ENCODE assay signal across 13 mouse cellular contexts in genomic region chr11:16772717-16773116, GRCm38 (mm10). TPM values are rescaled to one million over a fixed set of nuclear protein-coding genes. Genes with fewer than 3 reads are reported as not detected.
DNase-seq lines count a peak whose midpoint lies in the region; ATAC-seq lines count a peak whose summit lies in the region.
"Had no signal": no experiment of that assay in that cellular context is flagged by ENCODE, and none has a peak within 500 bp of the region (broad histone marks: within the 10 kb centered on the region; RNA-seq: fewer than 3 reads in every experiment).

No protein-coding gene starts in this region.

- no peaks in the 10 kb centered on the region for H3K4me1 ChIP-seq in midbrain, embryonic 11.5 days (ENCODE audit: control insufficient read depth, insufficient read depth, low read length)
- H3K4me1 ChIP-seq in midbrain, embryonic 13.5 days (replicated peaks), result 0 out of 2 replicates have a peak, but pooled peaks cover 3% of the 10 kb centered on the region
- H3K4me1 ChIP-seq in hindbrain, embryonic 16.5 days (ENCODE audit: control insufficient read depth, insufficient read depth, low read depth, low read length), result no peaks in the 10 kb centered on the region
- H3K4me1 ChIP-seq in intestine, embryonic 15.5 days (replicated peaks), result peaks cover 11% of the 10 kb centered on the region

- no peaks in the 10 kb centered on the region for H3K27me3 ChIP-seq in midbrain, embryonic 11.5 days (ENCODE audit: control insufficient read depth, insufficient read depth, low read length)
- H3K27me3 ChIP-seq in midbrain, embryonic 13.5 days, result no peaks in the 10 kb centered on the region
- no peaks in the 10 kb centered on the region for H3K27me3 ChIP-seq in hindbrain, embryonic 16.5 days (replicated peaks; ENCODE audit: control insufficient read depth, insufficient read depth, low read length)
- H3K27me3 ChIP-seq in intestine, embryonic 15.5 days (replicated peaks), result no peaks in the 10 kb centered on the region
- H3K27me3 ChIP-seq: CH12.LX; heart, embryonic 15.5 days; Patski had no signal

- peak; percentile 21 to 29 for DNase-seq in heart, postnatal 14 days
- no peak for DNase-seq in heart, postnatal 36 days
- DNase-seq in midbrain, embryonic 11.5 days (ENCODE audit: low spot score, missing footprints), result no peak
- DNase-seq: adrenal gland, postnatal 25 days had no signal

- no peak overlapping the region for H3K4me3 ChIP-seq in midbrain, embryonic 11.5 days (ENCODE audit: low read depth, low read length)
- no peak overlapping the region for H3K4me3 ChIP-seq in midbrain, embryonic 13.5 days (replicated peaks)
- no peak overlapping the region for H3K4me3 ChIP-seq in hindbrain, embryonic 16.5 days (ENCODE audit: low read length)
- no peak overlapping the region for H3K4me3 ChIP-seq in intestine, embryonic 15.5 days (replicated peaks)
- H3K4me3 ChIP-seq: heart, embryonic 15.5 days had no signal

- ATAC-seq in midbrain, embryonic 11.5 days (ENCODE audit: low FRiP score), result peak; percentile 54; the same call in 1 of the 2 replicates
- ATAC-seq in midbrain, embryonic 13.5 days, result no peak
- peak; percentile 92 for ATAC-seq in granulocyte monocyte progenitor cell, adult 5-6 weeks (replicated peaks; ENCODE audit: poor library complexity, severe bottlenecking)
- ATAC-seq in hindbrain, embryonic 16.5 days, result peak; percentile 40; the same call in 1 of the 2 replicates
- no peak for ATAC-seq in intestine, embryonic 15.5 days
- ATAC-seq: Patski had no signal

- H3K9ac ChIP-seq in midbrain, embryonic 11.5 days (ENCODE audit: low read length), result no peak overlapping the region
- H3K9ac ChIP-seq in midbrain, embryonic 13.5 days (replicated peaks), result no peak overlapping the region
- no peak overlapping the region for H3K9ac ChIP-seq in hindbrain, embryonic 16.5 days (ENCODE audit: low read depth, low read length)
- no peak overlapping the region for H3K9ac ChIP-seq in intestine, embryonic 15.5 days
- H3K9ac ChIP-seq: heart, embryonic 15.5 days; liver, embryonic 14.5 days had no signal

- no peak overlapping the region for H3K27ac ChIP-seq in midbrain, embryonic 11.5 days (ENCODE audit: low read depth, low read length)
- H3K27ac ChIP-seq in midbrain, embryonic 13.5 days, result no peak overlapping the region
- H3K27ac ChIP-seq in hindbrain, embryonic 16.5 days (ENCODE audit: low read depth, low read length), result no peak overlapping the region
- H3K27ac ChIP-seq in intestine, embryonic 15.5 days, result no peak overlapping the region
- H3K27ac ChIP-seq: heart, embryonic 15.5 days; liver, embryonic 14.5 days; stomach, postnatal 0 days had no signal

- no peaks in the 10 kb centered on the region for H3K9me3 ChIP-seq in midbrain, embryonic 11.5 days (ENCODE audit: control insufficient read depth, low read length)
- H3K9me3 ChIP-seq in midbrain, embryonic 13.5 days, result no peaks in the 10 kb centered on the region
- H3K9me3 ChIP-seq in hindbrain, embryonic 16.5 days (ENCODE audit: control insufficient read depth, low read length), result no peaks in the 10 kb centered on the region
- no peaks in the 10 kb centered on the region for H3K9me3 ChIP-seq in intestine, embryonic 15.5 days
- H3K9me3 ChIP-seq: heart, embryonic 15.5 days had no signal

- WGBS in midbrain, embryonic 11.5 days, result 69% methylated on average over 4 of the region's 4 CpGs
- WGBS in midbrain, embryonic 13.5 days, result 50% methylated on average over 4 of the region's 4 CpGs
- 39% methylated on average over 4 of the region's 4 CpGs for WGBS in hindbrain, embryonic 16.5 days
- WGBS in intestine, embryonic 15.5 days, result 51% methylated on average over 4 of the region's 4 CpGs

- intact Hi-C loops in heart, postnatal 14 days (cut with DNase I), result no loop called here
- intact Hi-C loops in heart, postnatal 36 days (cut with DNase I), result no loop called here

- no peak overlapping the region for H3K4me2 ChIP-seq in midbrain, embryonic 11.5 days
- H3K4me2 ChIP-seq in midbrain, embryonic 13.5 days (replicated peaks), result no peak overlapping the region
- H3K4me2 ChIP-seq in hindbrain, embryonic 16.5 days (ENCODE audit: low read length), result no peak overlapping the region
- H3K4me2 ChIP-seq in intestine, embryonic 15.5 days (replicated peaks), result no peak overlapping the region
- H3K4me2 ChIP-seq: heart, embryonic 15.5 days had no signal

- no peaks in the 10 kb centered on the region for H3K36me3 ChIP-seq in midbrain, embryonic 11.5 days (ENCODE audit: control insufficient read depth, insufficient read depth, low read length)
- H3K36me3 ChIP-seq in midbrain, embryonic 13.5 days, result no peaks in the 10 kb centered on the region
- H3K36me3 ChIP-seq in hindbrain, embryonic 16.5 days (ENCODE audit: control insufficient read depth, insufficient read depth, low read length), result no peaks in the 10 kb centered on the region
- H3K36me3 ChIP-seq in intestine, embryonic 15.5 days, result no peaks in the 10 kb centered on the region
- H3K36me3 ChIP-seq: heart, embryonic 15.5 days had no signal

RNA-seq across cellular contexts. Expression of gene Egfr, which starts 20.7 kb away (rescaled TPM):
- total RNA-seq in heart, postnatal 14 days (2021), result 10 to 100 TPM in 1 of 2 experiments, 1 to 10 TPM in 1; 10.0 to 13.3 TPM
- 10 to 100 TPM in 1 of 2 experiments, 1 to 10 TPM in 1; 5.5 to 10.5 TPM for total RNA-seq in heart, postnatal 36 days (2021)
- 3.5 and 4.5 TPM in 2 replicates for polyA plus RNA-seq in midbrain, embryonic 11.5 days (2014; fragmentation: Nextera tagmentation; extraction: Ambion mirVana)
- 1.5 and 1.7 TPM in 2 replicates for polyA plus RNA-seq in midbrain, embryonic 13.5 days (2015; fragmentation: Nextera tagmentation; extraction: Ambion mirVana)
- total RNA-seq in granulocyte monocyte progenitor cell, adult 5-6 weeks (2014; fragmentation: Nextera tagmentation), result not detected in 2 replicates
- 0.09 TPM in 1 of 2 replicates, not detected in the other for total RNA-seq in granulocyte monocyte progenitor cell, adult 5-6 weeks (2017)
- 6.2 and 8.4 TPM in 2 replicates for polyA plus RNA-seq in hindbrain, embryonic 16.5 days (2015; fragmentation: Nextera tagmentation; extraction: Ambion mirVana)
- 10.8 and 11.6 TPM in 2 replicates for polyA plus RNA-seq in intestine, embryonic 15.5 days (2015; fragmentation: Nextera tagmentation; extraction: Ambion mirVana)

Comparison
In these comparisons a context has a peak if more than half of its experiments do, and no peak if none do; other contexts are left out.
1. DNase-seq: peak in heart, postnatal 14 days (2 of 2); none in heart, postnatal 36 days (0 of 2) and midbrain, embryonic 11.5 days (single experiment).
2. ATAC-seq: peak in midbrain, embryonic 11.5 days (single experiment), granulocyte monocyte progenitor cell, adult 5-6 weeks (single experiment) and hindbrain, embryonic 16.5 days (single experiment); none in midbrain, embryonic 13.5 days (single experiment) and intestine, embryonic 15.5 days (single experiment).